Mouse (Mus musculus) stomach, postnatal 0 days (tissue): ENCODE measurements around the gene Mrpl44.

Experiments
- CTCF ChIP-seq: IDR thresholded peaks from 2 replicates; pipeline ENCODE4 v1.5.1; 2016; ENCODE audit warnings: antibody characterized with exemption, low read depth, mild to moderate bottlenecking, moderate library complexity
- EP300 ChIP-seq: optimal IDR thresholded peaks from 2 replicates; pipeline ENCODE3; 2016; ENCODE audit warnings: antibody characterized with exemption

DNA sequence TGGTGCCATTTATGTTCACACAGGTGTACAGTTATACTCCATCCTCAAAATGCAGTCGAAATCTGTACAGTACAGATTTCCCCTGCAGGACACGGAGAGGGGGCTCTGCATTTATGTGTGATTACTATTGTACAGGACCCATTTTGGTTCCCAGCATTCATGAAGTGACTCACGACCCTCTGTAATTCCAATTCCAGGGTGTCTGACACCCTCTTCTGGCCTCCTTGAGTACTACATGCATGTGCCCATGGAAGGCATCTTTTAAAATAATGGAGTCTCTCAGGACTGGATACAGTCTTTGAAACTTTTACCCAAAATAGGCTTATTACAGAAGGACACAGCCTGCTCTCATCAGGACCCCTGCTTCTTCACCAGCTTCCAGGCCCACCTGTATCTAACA is 6.6 kb downstream of the Mrpl44 start:
- TF ChIP-seq CTCF, result peak; percentile 61
- TF ChIP-seq EP300, result no peak
